Mouse (Mus musculus) activated CD4-positive, CD25-positive, alpha-beta regulatory T cell, adult 4 months (primary cell): ENCODE data around the gene Pwp2. TPM values are rescaled to one million over a fixed set of nuclear protein-coding genes. Genes with fewer than 3 reads are reported as not detected.
"Not testable (repeated sequence)": the region's sequence is repeated elsewhere in the genome, so short reads cannot be mapped to it uniquely, and the experiment has no call there.

ENCODE experiments used
- ATAC-seq: one replicate; pipeline ENCODE4 v1.8.0; 2017
- polyA plus RNA-seq, 2 experiments: library from polyadenylated mRNA; unstranded; fragments of 100-300 nt; shearing (Covaris generic); gene quantifications; one replicate each; pipeline ENCODE4 v1.2.1; 2017

Gene Pwp2
- 10 to 100 TPM; 10.6 to 10.7 TPM for polyA plus RNA-seq

GRCm38 (mm10) chr10:78184531-78185380 lies at the start of gene Pwp2:
Gene Pwp2 (minus strand): TSS chr10:78185149.
- ATAC-seq: peak; percentile 92

GRCm38 (mm10) chr10:78233756-78234155 lies 48.8 kb upstream of the Pwp2 start:
- no peak for ATAC-seq

- ATAC-seq: no peak
Measured at GRCm38 (mm10) chr10:78233161-78233560, 48.2 kb upstream of the Pwp2 start.

GRCm38 (mm10) chr10:78232301-78232980 lies 47.5 kb upstream of the Pwp2 start:
- peak; percentile 49 for ATAC-seq

- no peak for ATAC-seq
Measured at GRCm38 (mm10) chr10:78228560-78228928, 43.6 kb upstream of the Pwp2 start.

GRCm38 (mm10) chr10:78227875-78228559 lies 43.1 kb upstream of the Pwp2 start:
- no peak for ATAC-seq

GRCm38 (mm10) chr10:78224136-78224535 lies 39.2 kb upstream of the Pwp2 start:
- ATAC-seq: no peak

GRCm38 (mm10) chr10:78222908-78223307 lies 38.0 kb upstream of the Pwp2 start:
- ATAC-seq: no peak

- ATAC-seq: no peak
Measured at GRCm38 (mm10) chr10:78221315-78221714, 36.4 kb upstream of the Pwp2 start.

GRCm38 (mm10) chr10:78219528-78219927 lies 34.6 kb upstream of the Pwp2 start:
- ATAC-seq: no peak

GRCm38 (mm10) chr10:78218576-78218975 lies 33.6 kb upstream of the Pwp2 start:
- ATAC-seq: no peak

GRCm38 (mm10) chr10:78216376-78217083 lies 31.6 kb upstream of the Pwp2 start:
- no peak for ATAC-seq

- no peak for ATAC-seq
Measured at GRCm38 (mm10) chr10:78214371-78214770, 29.4 kb upstream of the Pwp2 start.

GRCm38 (mm10) chr10:78211311-78211710 lies 26.4 kb upstream of the Pwp2 start:
- ATAC-seq: peak; percentile 46

GRCm38 (mm10) chr10:78201182-78201581 lies 16.2 kb upstream of the Pwp2 start:
- ATAC-seq: no peak

GRCm38 (mm10) chr10:78192933-78193332 lies 8.0 kb upstream of the Pwp2 start:
- no peak for ATAC-seq

GRCm38 (mm10) chr10:78186076-78186475 lies 1.1 kb upstream of the Pwp2 start:
- not testable (repeated sequence) for ATAC-seq

GRCm38 (mm10) chr10:78185381-78185725 lies 404 bp upstream of the Pwp2 start:
- peak; percentile 34 for ATAC-seq

GRCm38 (mm10) chr10:78183577-78183976 lies 1.4 kb downstream of the Pwp2 start:
- ATAC-seq: no peak

GRCm38 (mm10) chr10:78182321-78182720 lies 2.6 kb downstream of the Pwp2 start:
- ATAC-seq: no peak

GRCm38 (mm10) chr10:78174474-78174873 lies 10.5 kb downstream of the Pwp2 start:
- no peak for ATAC-seq

- no peak for ATAC-seq
Measured at GRCm38 (mm10) chr10:78171581-78171980, 13.4 kb downstream of the Pwp2 start.

GRCm38 (mm10) chr10:78171057-78171456 lies 13.9 kb downstream of the Pwp2 start:
- ATAC-seq: no peak
